Mouse (Mus musculus) retina, embryonic 14.5 days (tissue): Measurements from ENCODE around the gene Pax1.

Experiments used
- DNase-seq: peaks from one replicate; pipeline ENCODE4 v3.0.0-alpha.2; 2015; ENCODE audit warnings: low spot score

Gene Pax1

GRCm38 (mm10) chr2:147361581-147361980, at the start of gene Pax1:
Pax1 (plus strand) TSS chr2:147361925.
- peak; percentile 32 for DNase-seq

GRCm38 (mm10) chr2:147321036-147321435, 40.7 kb upstream of the Pax1 start:
- DNase-seq, result peak; percentile 73

- no peak for DNase-seq
Measured at GRCm38 (mm10) chr2:147325178-147325577, 36.5 kb upstream of the Pax1 start.

GRCm38 (mm10) chr2:147332731-147333130, 29.0 kb upstream of the Pax1 start:
- no peak for DNase-seq

GRCm38 (mm10) chr2:147338729-147339128, 23.0 kb upstream of the Pax1 start:
- DNase-seq, result no peak

- no peak for DNase-seq
Measured at GRCm38 (mm10) chr2:147339796-147340195, 21.9 kb upstream of the Pax1 start.

GRCm38 (mm10) chr2:147342198-147342597, 19.5 kb upstream of the Pax1 start:
- peak; percentile 43 for DNase-seq

DNA sequence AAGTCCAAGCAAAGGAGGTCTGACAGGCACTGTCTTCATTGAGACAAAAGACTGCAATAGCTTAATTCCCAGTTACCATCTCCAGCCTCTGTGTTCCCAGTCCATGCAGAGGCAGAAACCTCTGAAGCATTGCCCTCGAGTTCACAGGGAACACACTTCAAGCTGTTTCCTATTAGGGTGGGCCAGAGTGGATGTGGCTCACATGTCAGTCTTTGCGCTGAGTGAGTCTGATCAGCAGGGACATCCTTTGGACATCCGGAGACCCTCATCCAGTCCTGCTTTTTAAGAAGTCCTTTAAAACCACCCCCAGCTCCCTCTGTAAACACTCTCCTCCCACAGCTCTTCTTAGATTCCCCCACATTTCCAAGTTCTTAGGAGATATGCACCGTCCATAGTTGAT, 2.0 kb upstream of the Pax1 start:
- peak; percentile 13 for DNase-seq

GRCm38 (mm10) chr2:147360401-147360800, 1.3 kb upstream of the Pax1 start:
- peak; percentile 11 for DNase-seq

DNA sequence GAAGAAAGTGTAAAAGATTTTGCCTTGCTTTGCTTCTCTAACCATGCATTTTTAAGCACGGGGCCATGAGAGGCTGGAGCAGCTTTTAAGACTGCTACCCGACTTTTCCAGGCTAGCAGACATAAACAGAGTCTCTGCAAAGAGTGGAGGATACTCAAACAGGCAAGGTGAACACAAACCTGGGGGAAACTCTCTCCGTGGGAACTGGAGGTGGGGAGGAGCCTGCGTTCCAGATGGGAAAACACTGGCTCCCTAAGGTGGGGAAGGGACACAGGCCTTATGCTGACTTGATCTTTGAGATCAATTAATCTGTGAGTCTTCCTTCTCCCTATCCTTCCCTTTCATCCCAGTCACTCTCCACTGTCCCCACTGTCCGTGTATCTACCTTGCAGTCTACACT, 869 bp upstream of the Pax1 start:
- DNase-seq, result peak; percentile 31

- peak; percentile 79 for DNase-seq
Measured at GRCm38 (mm10) chr2:147362316-147362715, 591 bp downstream of the Pax1 start.

GRCm38 (mm10) chr2:147363401-147364130, 1.8 kb downstream of the Pax1 start:
- no peak for DNase-seq

DNA sequence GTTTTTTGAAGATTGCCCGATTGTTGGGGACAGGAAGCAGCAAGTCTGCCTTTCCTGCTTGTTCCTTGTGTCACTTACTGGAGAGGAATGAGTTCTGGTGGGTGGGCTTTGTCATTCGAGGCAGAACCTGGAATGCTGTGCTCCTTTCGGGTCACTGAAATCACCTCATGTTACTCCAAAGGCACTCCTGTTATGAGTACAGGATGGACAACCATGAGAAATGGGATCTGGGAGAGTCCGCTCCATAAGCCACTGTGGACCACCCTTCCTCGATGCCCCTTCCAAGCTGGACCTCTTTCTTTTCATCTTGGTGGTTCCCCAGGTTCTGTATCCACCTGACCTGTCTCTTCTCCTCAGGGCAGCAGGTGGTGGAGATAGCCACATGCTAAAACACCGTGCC, 2.5 kb downstream of the Pax1 start:
- peak; percentile 10 for DNase-seq

- DNase-seq, result peak; percentile 37
Measured at GRCm38 (mm10) chr2:147364982-147365907, 3.5 kb downstream of the Pax1 start.

DNA sequence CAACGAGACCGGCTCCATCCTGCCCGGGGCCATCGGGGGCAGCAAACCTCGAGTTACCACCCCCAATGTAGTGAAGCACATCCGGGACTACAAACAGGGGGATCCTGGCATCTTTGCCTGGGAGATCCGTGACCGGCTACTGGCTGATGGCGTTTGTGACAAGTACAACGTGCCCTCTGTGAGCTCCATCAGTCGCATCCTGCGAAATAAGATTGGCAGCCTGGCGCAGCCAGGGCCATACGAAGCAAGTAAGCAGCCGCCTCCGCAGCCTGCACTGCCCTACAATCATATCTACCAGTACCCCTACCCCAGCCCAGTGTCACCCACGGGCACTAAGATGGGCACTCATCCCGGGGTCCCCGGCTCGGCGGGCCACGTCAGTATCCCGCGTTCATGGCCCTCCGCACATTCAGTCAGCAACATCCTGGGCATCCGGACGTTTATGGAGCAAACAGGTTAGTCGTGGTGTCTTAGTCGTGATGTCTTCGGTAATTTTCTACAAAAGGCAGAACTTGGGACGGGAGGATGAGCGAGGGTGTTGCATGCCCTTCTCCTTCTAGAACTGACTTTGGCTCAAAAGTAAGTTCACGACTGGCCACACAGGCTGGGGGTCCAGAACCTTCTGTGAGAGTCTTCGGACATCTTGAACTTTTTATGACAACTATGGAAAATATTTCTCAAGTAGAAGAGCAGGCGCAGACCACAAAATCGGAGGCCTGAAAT, 4.3 kb downstream of the Pax1 start:
- DNase-seq, result peak; percentile 34

DNA sequence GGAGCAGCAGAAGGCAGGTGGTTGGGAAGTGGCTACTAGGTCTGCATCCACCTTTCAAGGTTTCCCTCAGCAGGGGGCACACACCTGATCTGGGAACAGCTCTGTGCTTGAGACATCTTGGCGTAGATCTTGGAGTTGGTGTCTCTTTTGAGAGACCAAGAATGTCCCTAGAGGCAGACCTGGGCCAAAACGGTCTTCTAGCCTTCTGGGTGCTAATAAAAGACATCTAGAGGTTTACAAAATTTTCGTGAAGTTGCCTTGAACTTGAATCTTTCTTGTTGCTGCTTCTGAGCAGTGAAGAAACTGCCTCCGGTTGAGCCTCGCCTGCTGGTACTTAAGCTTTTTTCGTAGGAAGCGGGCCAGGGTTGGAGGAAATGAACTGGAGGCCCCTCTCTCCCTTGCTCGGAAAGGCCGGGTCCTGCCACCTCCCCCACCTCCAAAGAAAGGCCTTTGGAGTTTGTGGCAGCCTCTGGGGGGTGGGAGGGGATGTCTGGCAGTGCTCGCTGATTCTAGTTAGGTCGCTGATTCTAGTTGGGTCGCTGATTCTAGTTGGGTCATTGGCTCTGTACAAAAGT, 5.6 kb downstream of the Pax1 start:
- DNase-seq, result peak; percentile 11

DNA sequence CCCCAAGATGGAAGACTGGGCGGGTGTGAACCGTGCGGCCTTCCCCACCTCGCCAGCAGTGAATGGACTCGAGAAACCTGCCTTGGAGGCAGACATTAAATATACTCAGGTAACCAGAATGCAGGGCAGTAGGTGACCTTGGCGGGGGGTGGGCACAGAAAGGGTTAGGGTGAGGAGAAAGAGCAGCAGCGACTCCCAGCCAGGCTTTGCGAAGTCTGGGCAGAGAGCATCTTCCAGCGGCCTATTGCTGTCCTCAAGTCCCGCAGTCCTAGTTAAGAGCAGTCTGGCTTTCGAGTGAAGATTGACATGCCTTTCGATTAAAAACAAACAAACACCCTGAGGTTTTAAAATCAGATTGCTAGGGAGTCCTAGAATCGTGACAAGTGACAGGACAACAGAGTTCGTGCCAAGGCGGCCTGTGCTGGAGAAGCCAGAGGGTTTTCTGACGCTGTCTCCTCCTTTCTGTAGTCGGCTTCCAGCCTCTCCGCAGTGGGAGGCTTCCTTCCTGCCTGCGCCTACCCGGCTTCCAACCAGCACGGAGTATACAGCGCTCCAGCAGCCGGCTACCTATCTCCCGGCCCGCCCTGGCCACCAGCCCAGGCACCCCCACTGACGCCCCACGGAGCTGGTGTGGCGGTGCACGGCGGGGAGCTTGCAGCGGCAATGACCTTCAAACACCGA, 6.3 kb downstream of the Pax1 start:
- peak; percentile 36 for DNase-seq

DNA sequence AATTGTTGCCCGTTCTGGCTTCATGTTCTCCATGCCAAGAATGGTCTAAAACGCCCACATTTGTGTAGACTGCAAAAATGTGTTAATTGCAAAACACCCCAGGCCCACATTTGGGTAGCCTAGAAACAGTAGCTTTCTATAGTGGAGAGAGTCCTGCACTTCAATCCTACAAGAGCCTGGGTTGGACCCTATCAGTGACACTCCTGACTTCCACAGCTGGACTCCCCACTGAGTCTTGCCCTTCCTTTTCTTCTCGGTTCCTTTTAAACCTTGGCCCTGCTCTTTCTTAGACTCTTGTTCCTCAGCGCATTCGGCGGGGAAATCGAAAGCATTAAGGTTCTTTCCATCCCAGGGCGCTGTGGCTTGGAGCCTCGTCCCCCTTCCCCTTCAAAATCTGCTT, 7.8 kb downstream of the Pax1 start:
- DNase-seq, result no peak

DNA sequence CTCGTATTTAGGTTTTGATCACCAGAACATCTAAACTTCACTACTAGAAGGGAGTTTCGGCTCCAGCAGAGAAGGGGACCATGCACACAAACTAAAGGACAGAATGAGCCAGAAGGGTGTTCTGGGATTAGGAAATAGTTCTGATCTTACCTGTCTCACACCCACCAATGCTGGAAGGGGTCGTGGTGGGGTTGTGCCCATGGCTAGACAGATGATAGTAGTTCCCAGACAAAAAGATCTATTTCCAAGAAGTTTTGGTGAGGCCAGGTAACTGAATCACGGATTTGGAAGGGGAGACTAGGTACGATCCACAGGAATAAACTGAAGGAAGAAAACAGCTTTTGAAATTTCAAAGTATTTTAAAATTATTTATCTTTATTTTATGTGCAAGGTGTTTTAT, 8.4 kb downstream of the Pax1 start:
- DNase-seq, result no peak

DNA sequence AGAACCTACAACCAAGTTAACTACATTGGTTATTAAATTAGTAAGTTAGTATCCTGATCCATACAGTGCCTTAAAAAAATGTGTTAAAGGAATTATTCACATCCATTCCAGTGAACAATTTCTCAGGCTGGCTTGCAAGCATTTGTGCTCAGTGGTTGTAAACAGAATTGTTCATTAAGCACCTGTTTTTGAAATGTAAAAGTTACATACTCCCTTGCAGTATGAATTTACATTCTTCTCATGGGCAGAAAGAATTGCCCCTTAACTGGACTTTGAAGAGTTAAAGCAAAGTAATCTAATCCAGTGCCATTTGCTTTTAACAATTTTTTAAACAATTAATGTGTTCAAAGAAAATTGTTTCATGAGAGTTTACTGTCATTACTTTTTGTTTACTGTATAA, 9.6 kb downstream of the Pax1 start:
- DNase-seq, result peak; percentile 22

DNA sequence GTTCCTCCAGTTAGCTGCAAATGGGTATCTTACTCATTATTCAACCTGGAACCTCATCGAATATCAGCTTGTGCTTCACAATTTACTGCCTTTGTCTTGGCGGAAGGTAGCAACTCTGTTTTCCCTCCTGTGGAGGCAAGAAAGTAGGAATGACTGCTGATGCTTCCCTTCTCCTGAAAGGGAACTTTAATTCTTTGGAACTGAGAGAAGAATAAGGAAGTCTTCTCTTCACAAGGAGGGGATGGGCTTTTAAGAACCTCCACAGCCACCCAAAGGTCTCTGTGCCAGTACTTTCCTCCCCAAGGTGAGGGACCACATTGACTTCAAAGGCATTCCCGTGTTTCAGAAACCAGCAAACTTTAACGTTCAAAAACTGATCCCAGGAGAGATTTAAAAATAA, 10.1 kb downstream of the Pax1 start:
- peak; percentile 24 for DNase-seq
